Mouse (Mus musculus) testis, adult 2 months (tissue): ENCODE results near the gene Ehf. TPM values are rescaled to one million over a fixed set of nuclear protein-coding genes. Genes with fewer than 3 reads are reported as not detected.

ENCODE experiments used
- H3K27ac ChIP-seq: fragments of 200-500 bp; 2 replicates; pipeline ENCODE4 v1.5.1; 2012; ENCODE audit warnings: low read depth, low read length; ENCODE audit not compliant: control insufficient read depth, insufficient read depth
- H3K27me3 ChIP-seq: fragments of 200-500 bp; 2 replicates; pipeline ENCODE4 v1.6.1; 2012; ENCODE audit warnings: mild to moderate bottlenecking, low read length, moderate library complexity; ENCODE audit not compliant: control insufficient read depth, insufficient read depth
- H3K36me3 ChIP-seq: fragments of 200-500 bp; 2 replicates; pipeline ENCODE4 v1.6.1; 2012; ENCODE audit warnings: mild to moderate bottlenecking, low read length; ENCODE audit not compliant: control insufficient read depth, insufficient read depth
- H3K4me1 ChIP-seq: fragments of 200-500 bp; 2 replicates; pipeline ENCODE4 v1.6.1; 2012; ENCODE audit warnings: low read length; ENCODE audit not compliant: control insufficient read depth, insufficient read depth
- H3K4me3 ChIP-seq: fragments of 200-500 bp; 2 replicates; pipeline ENCODE4 v1.5.1; 2012; ENCODE audit warnings: low read depth, mild to moderate bottlenecking, low read length, moderate library complexity, mixed read lengths; ENCODE audit not compliant: control insufficient read depth
- CTCF ChIP-seq: fragments of 200-500 bp; IDR thresholded peaks from 2 replicates; pipeline ENCODE4 v1.5.1; 2012; ENCODE audit warnings: low read depth, mild to moderate bottlenecking, inconsistent platforms, low read length, moderate library complexity; ENCODE audit not compliant: control insufficient read depth, insufficient read depth, insufficient replicate concordance
- POLR2A ChIP-seq: fragments of 200-500 bp; IDR thresholded peaks from 2 replicates; pipeline ENCODE4 v1.6.1; 2012; ENCODE audit warnings: low read depth, mild to moderate bottlenecking, inconsistent platforms, low read length, moderate library complexity; ENCODE audit not compliant: control insufficient read depth
- polyA plus RNA-seq: library from polyadenylated mRNA; depleted of rRNA; stranded (reverse); fragments of >200 nt; gene quantifications from 2 replicates; pipeline ENCODE4 v1.2.3, GENCODE M21; 2012

The Ehf gene
- polyA plus RNA-seq, 1 experiment = 0.41 TPM

DNA sequence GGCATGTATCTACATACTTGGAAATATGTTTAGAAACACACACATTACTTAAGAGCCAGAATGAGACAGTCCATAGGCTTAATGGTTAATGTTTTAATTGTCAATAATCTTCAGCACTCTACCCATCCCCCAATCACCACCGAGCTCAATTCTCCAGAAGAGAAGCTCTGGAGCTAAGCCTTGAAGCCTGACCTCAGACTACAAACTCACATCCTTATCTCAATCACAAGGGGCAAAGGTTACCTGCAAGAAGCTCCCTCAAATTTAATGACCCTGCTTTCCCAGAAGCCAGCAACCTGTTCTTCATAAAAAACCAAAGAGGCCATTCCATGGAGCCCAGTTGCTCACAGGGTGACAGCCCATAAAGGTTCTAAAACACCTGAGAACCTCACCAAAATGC is 19.1 kb upstream of the Ehf start:
- Histone ChIP-seq H3K27me3 (no peaks in the 10 kb centered on the region), H3K4me1 (no peaks in the 10 kb centered on the region; the same call in 1 of the 2 replicates), H3K27ac (no peak overlapping the region), H3K4me3 (no peak overlapping the region), H3K36me3 (no peaks in the 10 kb centered on the region)
- TF ChIP-seq CTCF (no peak), POLR2A (no peak)

DNA sequence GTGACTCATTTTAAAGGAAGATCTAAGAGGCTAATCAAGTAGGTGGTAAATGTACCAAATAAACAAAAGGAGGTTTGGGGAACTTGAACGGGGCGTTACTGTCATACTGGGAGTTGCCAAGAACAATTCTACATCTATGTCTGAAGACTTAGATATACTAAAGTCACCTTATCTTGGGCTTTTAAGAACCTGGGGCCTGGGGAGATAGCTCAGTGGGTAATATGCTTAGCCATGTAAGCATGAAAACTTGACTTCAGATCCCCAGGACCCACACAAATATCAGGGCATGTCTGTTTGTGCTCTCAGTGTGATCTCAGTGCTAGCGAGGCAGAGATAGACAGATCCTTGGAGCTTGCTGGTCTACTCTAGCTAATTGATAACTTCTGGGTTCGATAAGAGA is 18.6 kb upstream of the Ehf start:
- Histone ChIP-seq H3K36me3 (no peaks in the 10 kb centered on the region), H3K4me3 (no peak overlapping the region), H3K4me1 (no peaks in the 10 kb centered on the region; the same call in 1 of the 2 replicates), H3K27ac (no peak overlapping the region), H3K27me3 (no peaks in the 10 kb centered on the region)
- TF ChIP-seq CTCF = no peak
- no peak for TF ChIP-seq POLR2A

DNA sequence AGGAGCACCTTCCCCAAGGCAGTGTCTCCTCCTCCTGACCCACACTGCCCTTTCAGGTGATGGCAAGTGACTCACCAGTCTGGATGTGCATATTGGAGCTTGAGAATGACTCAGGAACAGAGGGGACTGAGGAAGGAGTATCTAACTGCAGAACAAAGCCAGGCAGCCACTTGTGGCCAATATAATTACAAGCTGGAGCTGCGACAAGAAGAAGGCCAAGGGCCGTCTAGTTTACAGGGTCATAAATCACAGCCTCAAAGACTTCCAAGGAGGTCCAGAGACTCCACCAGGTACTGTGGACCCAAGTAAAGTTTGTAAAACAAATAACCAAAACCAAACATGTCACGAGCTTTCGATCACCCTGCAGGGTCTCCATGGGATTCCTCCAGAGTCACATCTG is 10.9 kb upstream of the Ehf start:
- Histone ChIP-seq H3K36me3 (no peaks in the 10 kb centered on the region), H3K27ac (no peak overlapping the region), H3K4me3 (no peak overlapping the region), H3K4me1 (no peaks in the 10 kb centered on the region), H3K27me3 (no peaks in the 10 kb centered on the region)
- TF ChIP-seq POLR2A (no peak), CTCF (no peak)

DNA sequence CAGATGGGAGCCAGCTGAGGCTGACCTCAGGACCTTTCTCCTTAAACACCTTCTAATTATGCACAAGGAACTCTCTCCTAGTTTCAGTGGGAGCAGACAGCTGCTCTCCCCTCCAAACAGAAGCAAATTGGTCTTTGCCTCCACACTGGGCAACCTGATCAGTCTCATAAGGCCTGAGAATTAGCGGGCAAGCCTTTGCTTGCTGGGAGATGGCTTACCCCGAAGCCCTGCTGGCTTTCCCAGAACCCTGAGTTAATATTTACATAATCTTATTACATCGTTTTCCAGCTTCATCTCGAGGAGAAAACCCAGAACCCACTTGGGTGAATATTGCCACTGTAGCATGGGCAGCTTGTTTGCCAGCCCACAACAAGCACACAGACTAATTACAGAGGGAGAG is 9.6 kb upstream of the Ehf start:
- H3K4me1 ChIP-seq = no peaks in the 10 kb centered on the region
- H3K27me3 ChIP-seq = no peaks in the 10 kb centered on the region
- H3K36me3 ChIP-seq = no peaks in the 10 kb centered on the region
- TF ChIP-seq POLR2A (no peak), CTCF (no peak)
- no peak overlapping the region for H3K27ac ChIP-seq
- no peak overlapping the region for H3K4me3 ChIP-seq

- no peak overlapping the region for H3K27ac ChIP-seq
- H3K4me1 ChIP-seq = no peaks in the 10 kb centered on the region
- no peak for TF ChIP-seq CTCF
- TF ChIP-seq POLR2A = no peak
- H3K4me3 ChIP-seq = no peak overlapping the region
- no peaks in the 10 kb centered on the region for H3K27me3 ChIP-seq
- no peaks in the 10 kb centered on the region for H3K36me3 ChIP-seq
These were observed 7.6 kb upstream of the Ehf start for GRCm38 (mm10) chr2:103310663-103311062.

- Histone ChIP-seq H3K27me3 (no peaks in the 10 kb centered on the region), H3K4me1 (no peaks in the 10 kb centered on the region), H3K36me3 (no peaks in the 10 kb centered on the region), H3K4me3 (no peak overlapping the region), H3K27ac (no peak overlapping the region)
- TF ChIP-seq POLR2A = no peak
- no peak for TF ChIP-seq CTCF
These were observed 3.6 kb upstream of the Ehf start for GRCm38 (mm10) chr2:103306686-103307085.

DNA sequence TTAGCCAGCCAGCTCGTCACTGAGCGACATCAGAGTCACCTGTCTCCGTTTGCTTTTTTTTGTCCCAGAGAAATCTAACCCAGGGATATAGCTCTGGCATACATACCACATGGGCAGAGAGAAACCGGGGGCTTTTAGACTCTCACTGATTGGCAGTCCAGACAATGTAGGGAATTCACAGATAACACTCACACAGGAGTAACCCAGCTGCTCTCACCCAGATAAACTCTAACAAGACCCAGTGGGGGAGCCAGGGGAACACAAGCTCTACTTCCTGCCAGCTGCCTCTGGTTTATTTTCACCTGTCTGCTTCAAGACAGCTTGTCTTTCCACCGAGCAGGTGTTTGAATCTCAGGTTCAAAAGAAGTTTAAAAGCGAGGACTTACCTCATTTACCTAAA is 409 bp downstream of the Ehf start:
- Histone ChIP-seq H3K4me3 (no peak overlapping the region), H3K27me3 (no peaks in the 10 kb centered on the region), H3K27ac (no peak overlapping the region), H3K36me3 (no peaks in the 10 kb centered on the region), H3K4me1 (no peaks in the 10 kb centered on the region)
- no peak for TF ChIP-seq CTCF
- no peak for TF ChIP-seq POLR2A
